Mouse (Mus musculus) urinary bladder, postnatal 4 days (tissue): Measurements from ENCODE around the gene Cenpn.

Experiments
- DNase-seq, 2 experiments: peaks; one replicate each; pipeline ENCODE4 v3.0.0; 2021 to 2022; ENCODE audit warnings: low spot score in 2 of 2

Gene Cenpn

GRCm38 (mm10) chr8:116921337-116922059 is at the start of gene Cenpn, which contains the start of gene Cmc2:
TSS of gene Cenpn (plus strand) at chr8:116921730.
TSS of gene Cmc2 (minus strand) at chr8:116921455.
- DNase-seq, result peak; percentile 87 to 91

- DNase-seq, result no peak
Observed at GRCm38 (mm10) chr8:116872761-116873342, 48.7 kb upstream of the Cenpn start.

- DNase-seq, result no peak
Observed at GRCm38 (mm10) chr8:116873586-116873985, 47.9 kb upstream of the Cenpn start.

GRCm38 (mm10) chr8:116873986-116874385 is 47.5 kb upstream of the Cenpn start:
- no peak for DNase-seq

- no peak for DNase-seq
Observed at GRCm38 (mm10) chr8:116875798-116876450, 45.6 kb upstream of the Cenpn start.

- no peak for DNase-seq
Observed at GRCm38 (mm10) chr8:116881396-116881795, 40.1 kb upstream of the Cenpn start.

GRCm38 (mm10) chr8:116887813-116888212 is 33.7 kb upstream of the Cenpn start:
- no peak for DNase-seq

GRCm38 (mm10) chr8:116891446-116891845 is 30.1 kb upstream of the Cenpn start:
- no peak for DNase-seq

- DNase-seq, result no peak
Observed at GRCm38 (mm10) chr8:116892130-116892529, 29.4 kb upstream of the Cenpn start.

- no peak for DNase-seq
Observed at GRCm38 (mm10) chr8:116892636-116893035, 28.9 kb upstream of the Cenpn start.

- DNase-seq, result no peak
Observed at GRCm38 (mm10) chr8:116893938-116894337, 27.6 kb upstream of the Cenpn start.

- DNase-seq, result no peak
Observed at GRCm38 (mm10) chr8:116895521-116895920, 26.0 kb upstream of the Cenpn start.

GRCm38 (mm10) chr8:116904736-116905135 is 16.8 kb upstream of the Cenpn start:
- no peak for DNase-seq

- DNase-seq, result no peak
Observed at GRCm38 (mm10) chr8:116905252-116905651, 16.3 kb upstream of the Cenpn start.

- DNase-seq, result no peak
Observed at GRCm38 (mm10) chr8:116905836-116906235, 15.7 kb upstream of the Cenpn start.

- DNase-seq, result no peak
Observed at GRCm38 (mm10) chr8:116921005-116921336, 559 bp upstream of the Cenpn start.

- no peak for DNase-seq
Observed at GRCm38 (mm10) chr8:116922060-116922757, 679 bp downstream of the Cenpn start.

- no peak for DNase-seq
Observed at GRCm38 (mm10) chr8:116923526-116923925, 2.0 kb downstream of the Cenpn start.

- peak in 1 of 2 experiments; percentile 64 for DNase-seq
Observed at GRCm38 (mm10) chr8:116927880-116928279, 6.3 kb downstream of the Cenpn start.

- DNase-seq, result no peak
Observed at GRCm38 (mm10) chr8:116928588-116928987, 7.1 kb downstream of the Cenpn start.

- no peak for DNase-seq
Observed at GRCm38 (mm10) chr8:116934976-116935375, 13.4 kb downstream of the Cenpn start.

- no peak for DNase-seq
Observed at GRCm38 (mm10) chr8:116935506-116935905, 14.0 kb downstream of the Cenpn start.
